Mouse (Mus musculus) megakaryocyte, adult 5-6 weeks (primary cell): ENCODE results near the gene Ugt1a10. TPM values are rescaled to one million over a fixed set of nuclear protein-coding genes. Genes with fewer than 3 reads are reported as not detected.

Experiments used
- ATAC-seq: 2 replicates; pipeline ENCODE4 v1.8.0; 2016; ENCODE audit warnings: mild to moderate bottlenecking, inconsistent platforms; ENCODE audit not compliant: poor library complexity, severe bottlenecking
- total RNA-seq, 2 experiments: library from RNA; stranded (forward) in 1 of 2; stranded (reverse) in 1 of 2; fragments of 153-499, 151-499 nt in 1 of 2; fragments of 221-1000, 200-1000 nt in 1 of 2; gene quantifications; 2 replicates each; pipeline versions ENCODE4 v1.2.3 to v1.2.4; 2015 to 2017

Ugt1a10 gene
- total RNA-seq, 2 experiments from 2014 or later = not detected

GRCm38 (mm10) chr1:88267489-88267888, 212.3 kb downstream of the Ugt1a10 start:
- ATAC-seq = no peak

GRCm38 (mm10) chr1:88268070-88268469, 212.9 kb downstream of the Ugt1a10 start:
- ATAC-seq = no peak

Other genes with a start within 250 kb of the Ugt1a10 start
- gene Dgkd, start 202.1 kb upstream of the Ugt1a10 start, total RNA-seq (2015) = 52.2 and 73.5 TPM in 2 replicates
- 59.7 and 63.8 TPM in 2 replicates for gene Dgkd, start 202.1 kb upstream of the Ugt1a10 start, total RNA-seq (2017)
- 7.0 and 8.8 TPM in 2 replicates for gene Usp40, start 46.8 kb upstream of the Ugt1a10 start, total RNA-seq (2015)
- 12.8 and 18.9 TPM in 2 replicates for gene Usp40, start 46.8 kb upstream of the Ugt1a10 start, total RNA-seq (2017)
- not detected in 2 replicates for gene Ugt1a9, start 15.4 kb downstream of the Ugt1a10 start, total RNA-seq (2015)
- gene Ugt1a9, start 15.4 kb downstream of the Ugt1a10 start, total RNA-seq (2017) = not detected in 2 replicates
- not detected in 2 replicates for gene Ugt1a8, start 32.4 kb downstream of the Ugt1a10 start, total RNA-seq (2015)
- gene Ugt1a8, start 32.4 kb downstream of the Ugt1a10 start, total RNA-seq (2017) = not detected in 2 replicates
- 120 and 121 TPM in 2 replicates for gene Ugt1a7c, start 39.7 kb downstream of the Ugt1a10 start, total RNA-seq (2015)
- 178 and 196 TPM in 2 replicates for gene Ugt1a7c, start 39.7 kb downstream of the Ugt1a10 start, total RNA-seq (2017)
- 3.7 and 6.3 TPM in 2 replicates for gene Ugt1a6b, start 47.9 kb downstream of the Ugt1a10 start, total RNA-seq (2015)
- gene Ugt1a6b, start 47.9 kb downstream of the Ugt1a10 start, total RNA-seq (2017) = 4.6 and 6.1 TPM in 2 replicates
- 7.2 and 7.6 TPM in 2 replicates for gene Ugt1a6a, start 79.4 kb downstream of the Ugt1a10 start, total RNA-seq (2015)
- 4.6 and 6.5 TPM in 2 replicates for gene Ugt1a6a, start 79.4 kb downstream of the Ugt1a10 start, total RNA-seq (2017)
- 4.3 and 6.1 TPM in 2 replicates for gene Ugt1a5, start 110.6 kb downstream of the Ugt1a10 start, total RNA-seq (2015)
- 0.28 and 0.84 TPM in 2 replicates for gene Ugt1a5, start 110.6 kb downstream of the Ugt1a10 start, total RNA-seq (2017)
- gene Ugt1a2, start 145.2 kb downstream of the Ugt1a10 start, total RNA-seq (2015) = 2.5 and 4.1 TPM in 2 replicates
- 0.12 and 1.2 TPM in 2 replicates for gene Ugt1a2, start 145.2 kb downstream of the Ugt1a10 start, total RNA-seq (2017)
- gene Dnajb3, start 150.4 kb downstream of the Ugt1a10 start, total RNA-seq (2015) = 0.66 TPM in 1 of 2 replicates, not detected in the other
- gene Dnajb3, start 150.4 kb downstream of the Ugt1a10 start, total RNA-seq (2017) = not detected in 2 replicates
- 0.29 and 1.1 TPM in 2 replicates for gene Ugt1a1, start 156.6 kb downstream of the Ugt1a10 start, total RNA-seq (2015)
- gene Ugt1a1, start 156.6 kb downstream of the Ugt1a10 start, total RNA-seq (2017) = 0.37 TPM in 1 of 2 replicates, not detected in the other
- 0.47 and 1.2 TPM in 2 replicates for gene Mroh2a, start 171.6 kb downstream of the Ugt1a10 start, total RNA-seq (2015)
- 0.28 and 0.37 TPM in 2 replicates for gene Mroh2a, start 171.6 kb downstream of the Ugt1a10 start, total RNA-seq (2017)
- 99.8 and 112 TPM in 2 replicates for gene Hjurp, start 222.2 kb downstream of the Ugt1a10 start, total RNA-seq (2015)
- 174 and 189 TPM in 2 replicates for gene Hjurp, start 222.2 kb downstream of the Ugt1a10 start, total RNA-seq (2017)
- not detected in 2 replicates for gene Trpm8, start 222.3 kb downstream of the Ugt1a10 start, total RNA-seq (2015)
- not detected in 2 replicates for gene Trpm8, start 222.3 kb downstream of the Ugt1a10 start, total RNA-seq (2017)